Mouse (Mus musculus): ENCODE data around the gene Ssx2ip.

DNA sequence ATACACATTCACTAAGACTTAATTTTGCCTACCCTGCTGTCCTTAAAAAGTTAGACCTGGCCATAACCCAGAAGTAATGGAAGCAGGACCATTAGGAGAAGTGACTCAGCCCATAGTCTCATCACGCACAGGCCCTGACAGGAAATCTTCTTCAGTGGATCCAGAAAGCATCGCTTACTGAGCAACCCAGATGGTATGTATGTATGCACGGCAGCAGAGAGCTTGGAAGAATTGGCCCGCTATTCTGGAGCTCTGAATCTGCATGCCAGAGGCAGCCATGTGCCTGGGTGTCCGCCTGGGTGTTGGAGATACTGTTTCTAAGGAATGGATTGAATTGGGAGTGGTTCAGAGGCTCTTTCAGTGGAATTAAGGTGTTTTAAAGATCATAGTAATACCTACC is 5.2 kb upstream of the Ssx2ip start:
- no peak for TF ChIP-seq CTCF (IDR thresholded peaks at IDR 0.05; ENCODE audit: low read depth)
- TF ChIP-seq EP300 (IDR thresholded peaks at IDR 0.05; ENCODE audit: low read depth), result no peak

All from liver, postnatal 0 days (tissue).